Mouse (Mus musculus) liver, adult 2 months (tissue): ENCODE data around the gene Prkcb. TPM values are rescaled to one million over a fixed set of nuclear protein-coding genes. Genes with fewer than 3 reads are reported as not detected.

Experiments used
- DNase-seq: peaks from one replicate; pipeline ENCODE4 v3.0.0-alpha.2; 2011; ENCODE audit warnings: low read depth, low spot score; ENCODE audit errors: extremely low read depth
- H3K27ac ChIP-seq: fragments of 200-500 bp; replicated peaks from 2 replicates; pipeline ENCODE4 v1.5.1; 2012; ENCODE audit warnings: low read depth, mild to moderate bottlenecking, control low read depth, inconsistent platforms, low read length; ENCODE audit not compliant: insufficient read depth
- H3K27me3 ChIP-seq: fragments of 200-500 bp; 2 replicates; pipeline ENCODE4 v1.6.1; 2012; ENCODE audit warnings: mild to moderate bottlenecking, moderate library complexity, low read length, inconsistent platforms; ENCODE audit not compliant: control insufficient read depth, insufficient read depth
- H3K36me3 ChIP-seq: fragments of 200-500 bp; 2 replicates; pipeline ENCODE4 v1.6.1; 2012; ENCODE audit warnings: low read length, inconsistent platforms; ENCODE audit not compliant: control insufficient read depth, insufficient read depth
- H3K4me1 ChIP-seq: fragments of 200-500 bp; 2 replicates; pipeline ENCODE4 v1.6.1; 2011; ENCODE audit warnings: low read length; ENCODE audit not compliant: control insufficient read depth, insufficient read depth
- H3K4me3 ChIP-seq: fragments of 200-500 bp; 2 replicates; pipeline ENCODE4 v1.5.1; 2011; ENCODE audit warnings: low read depth, mild to moderate bottlenecking, control low read depth, low read length, moderate library complexity; ENCODE audit not compliant: insufficient read depth
- H3K79me2 ChIP-seq: fragments of 200-500 bp; 2 replicates; pipeline ENCODE4 v1.6.1; 2012; ENCODE audit warnings: inconsistent platforms, mild to moderate bottlenecking, low read length, moderate library complexity; ENCODE audit not compliant: control insufficient read depth, insufficient read depth
- H3K9ac ChIP-seq: fragments of 200-500 bp; 2 replicates; pipeline ENCODE4 v1.6.1; 2012; ENCODE audit warnings: low read depth, mild to moderate bottlenecking, control low read depth, inconsistent platforms, low read length
- CTCF ChIP-seq: fragments of 200-500 bp; IDR thresholded peaks from 2 replicates; pipeline ENCODE4 v1.5.1; 2011; ENCODE audit warnings: low read depth, low read length, control low read depth
- POLR2A ChIP-seq: fragments of 200-500 bp; IDR thresholded peaks from 2 replicates; pipeline ENCODE4 v1.6.1; 2011; ENCODE audit warnings: low read length, control low read depth; ENCODE audit not compliant: insufficient read depth; ENCODE audit errors: extremely low read depth
- WGBS: fragments of 180-500 bp; shearing (Covaris S2); methylation state at CpG from one replicate; pipeline ENCODE4 v1.1.7; 2018; 5-methylcytosine and 5-hydroxymethylcytosine counted together
- polyA plus RNA-seq: library from polyadenylated mRNA; depleted of rRNA; stranded (reverse); fragments of >200 nt; gene quantifications from 2 replicates; pipeline ENCODE4 v1.2.3, GENCODE M21; 2012
- total RNA-seq: library from RNA; depleted of rRNA; stranded (reverse); fragments of >200 nt; gene quantifications from 2 replicates; pipeline ENCODE4 v1.2.3, GENCODE M21; 2014

Gene Prkcb
- total and polyA plus RNA-seq, 2 experiments = 2.5 to 3.7 TPM

GRCm38 (mm10) chr7:122575506-122575905 is 287.0 kb downstream of the Prkcb start:
- TF ChIP-seq CTCF (no peak), POLR2A (no peak)
- no peak overlapping the region for H3K4me3 ChIP-seq
- no peaks in the 10 kb centered on the region for H3K79me2 ChIP-seq
- H3K36me3 ChIP-seq = no peaks in the 10 kb centered on the region
- no peak overlapping the region for H3K9ac ChIP-seq
- no peaks in the 10 kb centered on the region; the same call in 1 of the 2 replicates for H3K4me1 ChIP-seq
- WGBS = 57% methylated on average over 8 of the region's 8 CpGs
- no peaks in the 10 kb centered on the region for H3K27me3 ChIP-seq
- no peak overlapping the region for H3K27ac ChIP-seq
- no peak for DNase-seq

- H3K4me3 ChIP-seq = no peak overlapping the region
- WGBS = 79% methylated on average over 4 of the region's 4 CpGs
These were observed 289.0 kb downstream of the Prkcb start for GRCm38 (mm10) chr7:122577571-122577970.

GRCm38 (mm10) chr7:122579461-122580157 is 291.1 kb downstream of the Prkcb start:
- TF ChIP-seq CTCF = no peak
- no peak for TF ChIP-seq POLR2A
- no peak overlapping the region for H3K9ac ChIP-seq
- 29% methylated on average over 7 of the region's 7 CpGs for WGBS
- no peak overlapping the region for H3K4me3 ChIP-seq
- no peaks in the 10 kb centered on the region for H3K36me3 ChIP-seq
- DNase-seq = peak; percentile 90
- H3K79me2 ChIP-seq = no peaks in the 10 kb centered on the region
- H3K27me3 ChIP-seq = no peaks in the 10 kb centered on the region
- no peaks in the 10 kb centered on the region; the same call in 1 of the 2 replicates for H3K4me1 ChIP-seq
- H3K27ac ChIP-seq = no peak overlapping the region

More at GRCm38 (mm10) chr7:122577571-122577970, 289.0 kb downstream of the Prkcb start:
- DNase-seq = no peak
- Histone ChIP-seq H3K27ac (no peak overlapping the region), H3K27me3 (no peaks in the 10 kb centered on the region), H3K36me3 (no peaks in the 10 kb centered on the region), H3K9ac (no peak overlapping the region), H3K4me1 (no peaks in the 10 kb centered on the region; the same call in 1 of the 2 replicates), H3K79me2 (no peaks in the 10 kb centered on the region)
- no peak for TF ChIP-seq CTCF
- no peak for TF ChIP-seq POLR2A

- no peaks in the 10 kb centered on the region for H3K36me3 ChIP-seq
- no peak overlapping the region for H3K4me3 ChIP-seq
- no peak overlapping the region for H3K27ac ChIP-seq
- H3K4me1 ChIP-seq = no peaks in the 10 kb centered on the region; the same call in 1 of the 2 replicates
- TF ChIP-seq CTCF (no peak), POLR2A (no peak)
- WGBS = 91% methylated on average over 1 of the region's 1 CpGs
- no peak overlapping the region for H3K9ac ChIP-seq
- DNase-seq = peak; percentile 81
- no peaks in the 10 kb centered on the region for H3K27me3 ChIP-seq
- no peaks in the 10 kb centered on the region for H3K79me2 ChIP-seq
These were observed 291.6 kb downstream of the Prkcb start for GRCm38 (mm10) chr7:122580158-122580475.

- no peak overlapping the region for H3K9ac ChIP-seq
- no peak overlapping the region for H3K27ac ChIP-seq
- no peak for DNase-seq
- no peaks in the 10 kb centered on the region for H3K79me2 ChIP-seq
- H3K4me1 ChIP-seq = no peaks in the 10 kb centered on the region; the same call in 1 of the 2 replicates
- TF ChIP-seq CTCF (no peak), POLR2A (no peak)
- no peaks in the 10 kb centered on the region for H3K36me3 ChIP-seq
- H3K27me3 ChIP-seq = no peaks in the 10 kb centered on the region
- no peak overlapping the region for H3K4me3 ChIP-seq
- 81% methylated on average over 14 of the region's 14 CpGs for WGBS
These were observed 296.0 kb downstream of the Prkcb start for GRCm38 (mm10) chr7:122584421-122585151.

- Histone ChIP-seq H3K27me3 (no peaks in the 10 kb centered on the region), H3K79me2 (no peaks in the 10 kb centered on the region), H3K4me1 (no peaks in the 10 kb centered on the region), H3K27ac (no peak overlapping the region), H3K36me3 (no peaks in the 10 kb centered on the region), H3K9ac (no peak overlapping the region), H3K4me3 (no peak overlapping the region)
- no peak for DNase-seq
- TF ChIP-seq POLR2A = no peak
- TF ChIP-seq CTCF = no peak
- 67% methylated on average over 10 of the region's 10 CpGs for WGBS
These were observed 307.3 kb downstream of the Prkcb start for GRCm38 (mm10) chr7:122595897-122596296.
